Mouse (Mus musculus): Measurements from ENCODE around the gene Gpr61. TPM values are rescaled to one million over a fixed set of nuclear protein-coding genes. Genes with fewer than 3 reads are reported as not detected.

Gene Gpr61
- polyA plus RNA-seq, 1 experiment, result not detected

- no peak for TF ChIP-seq GATA1 (IDR thresholded peaks at IDR 0.05; ENCODE audit: low read length)
Measured at GRCm38 (mm10) chr3:108186098-108187047, 31.7 kb upstream of the Gpr61 start, which contains the start of gene Amigo1. Amigo1 (plus strand) TSS chr3:108186335.

GRCm38 (mm10) chr3:108185460-108186097 is 30.9 kb upstream of the Gpr61 start:
- no peak for TF ChIP-seq GATA1 (IDR thresholded peaks at IDR 0.05; ENCODE audit: low read length)

- no peak for TF ChIP-seq GATA1 (IDR thresholded peaks at IDR 0.05; ENCODE audit: low read length)
Measured at GRCm38 (mm10) chr3:108184742-108185141, 30.1 kb upstream of the Gpr61 start.

GRCm38 (mm10) chr3:108180514-108180913 is 25.8 kb upstream of the Gpr61 start:
- no peak for TF ChIP-seq GATA1 (IDR thresholded peaks at IDR 0.05; ENCODE audit: low read length)

GRCm38 (mm10) chr3:108178756-108179715 is 24.4 kb upstream of the Gpr61 start:
- no peak for TF ChIP-seq GATA1 (IDR thresholded peaks at IDR 0.05; ENCODE audit: low read length)

- no peak for TF ChIP-seq GATA1 (IDR thresholded peaks at IDR 0.05; ENCODE audit: low read length)
Measured at GRCm38 (mm10) chr3:108174672-108175531, 20.2 kb upstream of the Gpr61 start.

GRCm38 (mm10) chr3:108169199-108169598 is 14.5 kb upstream of the Gpr61 start:
- TF ChIP-seq GATA1 (IDR thresholded peaks at IDR 0.05; ENCODE audit: low read length), result no peak

GRCm38 (mm10) chr3:108167499-108167898 is 12.8 kb upstream of the Gpr61 start:
- TF ChIP-seq GATA1 (IDR thresholded peaks at IDR 0.05; ENCODE audit: low read length), result no peak

GRCm38 (mm10) chr3:108166486-108167211 is 12.0 kb upstream of the Gpr61 start:
- TF ChIP-seq GATA1 (IDR thresholded peaks at IDR 0.05; ENCODE audit: low read length), result no peak

- TF ChIP-seq GATA1 (IDR thresholded peaks at IDR 0.05; ENCODE audit: low read length), result no peak
Measured at GRCm38 (mm10) chr3:108165532-108166315, 11.0 kb upstream of the Gpr61 start.

- no peak for TF ChIP-seq GATA1 (IDR thresholded peaks at IDR 0.05; ENCODE audit: low read length)
Measured at GRCm38 (mm10) chr3:108164807-108165206, 10.1 kb upstream of the Gpr61 start.

- no peak for TF ChIP-seq GATA1 (IDR thresholded peaks at IDR 0.05; ENCODE audit: low read length)
Measured at GRCm38 (mm10) chr3:108164091-108164490, 9.4 kb upstream of the Gpr61 start.
